ENCODE assay signal across 8 mouse cellular contexts in genomic region chr8:61487597-61488156, GRCm38 (mm10). TPM values are rescaled to one million over a fixed set of nuclear protein-coding genes. Genes with fewer than 3 reads are reported as not detected.
DNase-seq lines count a peak whose midpoint lies in the region; ATAC-seq and TF ChIP-seq lines count a peak whose summit lies in the region.

Cbr4 (plus strand) TSS chr8:61487734.

- H3K4me3 ChIP-seq in hindbrain, embryonic 10.5 days: peak within 1 kb of the TSS; percentile 76
- peak within 1 kb of the TSS; percentile 70 for H3K4me3 ChIP-seq in lung, postnatal 0 days (ENCODE audit: low read depth, low read length)

- TF ChIP-seq CTCF in lung, postnatal 0 days (IDR thresholded peaks at IDR 0.05): no peak

- 2% methylated on average over 29 of the region's 29 CpGs for WGBS in hindbrain, embryonic 10.5 days
- under 1% methylated on average over 29 of the region's 29 CpGs for WGBS in lung, postnatal 0 days

- H3K27me3 ChIP-seq in hindbrain, embryonic 10.5 days (ENCODE audit: insufficient read depth, poor library complexity, severe bottlenecking): no peaks in the 10 kb centered on the region
- H3K27me3 ChIP-seq in lung, postnatal 0 days (replicated peaks; ENCODE audit: insufficient read depth, low read length): no peaks in the 10 kb centered on the region

- H3K9ac ChIP-seq in lung, postnatal 0 days (replicated peaks; ENCODE audit: low read depth): peak within 1 kb of the TSS; percentile 87

- peak; percentile 41; the same call in 1 of the 2 replicates for TF ChIP-seq EP300 in lung, postnatal 0 days (IDR thresholded peaks at IDR 0.05)

- peak within 1 kb of the TSS; percentile 94 for H3K27ac ChIP-seq in hindbrain, embryonic 10.5 days
- H3K27ac ChIP-seq in lung, postnatal 0 days (ENCODE audit: low read length): peak within 1 kb of the TSS; percentile 99

- H3K9me3 ChIP-seq in hindbrain, embryonic 10.5 days: no peaks in the 10 kb centered on the region
- H3K9me3 ChIP-seq in lung, postnatal 0 days (ENCODE audit: low read length): no peaks in the 10 kb centered on the region

- peak; percentile 97 for DNase-seq in MN1 (ENCODE audit: low spot score)
- DNase-seq in cerebellum, adult 9-10 months: peak; percentile 93
- DNase-seq in hindbrain, embryonic 10.5 days (ENCODE audit: low spot score): peak; percentile 86
- DNase-seq in layer of hippocampus, adult 9-11 months: peak; percentile 91
- DNase-seq in lung, postnatal 0 days (ENCODE audit: low spot score): peak; percentile 98
- peak; percentile 76 for DNase-seq in ovary, postnatal 14 days (ENCODE audit: low spot score)
- DNase-seq in thymus, postnatal 14 days: peak; percentile 87

- H3K4me2 ChIP-seq in lung, postnatal 0 days (replicated peaks; ENCODE audit: low read depth, low read length): peak within 1 kb of the TSS; percentile 73

- peak; percentile 99 for ATAC-seq in frontal cortex, adult (ENCODE audit: low TSS enrichment)
- peak; percentile 98 for ATAC-seq in lung, postnatal 0 days

- peaks cover 10% of the 10 kb centered on the region for H3K36me3 ChIP-seq in hindbrain, embryonic 10.5 days
- no peaks in the 10 kb centered on the region for H3K36me3 ChIP-seq in lung, postnatal 0 days (ENCODE audit: insufficient read depth, low read length)

- peaks cover 10% of the 10 kb centered on the region for H3K4me1 ChIP-seq in hindbrain, embryonic 10.5 days (replicated peaks)
- no peaks in the 10 kb centered on the region for H3K4me1 ChIP-seq in lung, postnatal 0 days (ENCODE audit: insufficient read depth, low read depth, low read length)

RNA-seq across cellular contexts. Expression of gene Cbr4, which starts in this region (rescaled TPM):
- 23.8 and 27.1 TPM in 2 replicates for polyA plus RNA-seq in hindbrain, embryonic 10.5 days (2016; fragmentation: Nextera tagmentation; extraction: Ambion mirVana)
- polyA plus RNA-seq in lung, postnatal 0 days (2015; fragmentation: Nextera tagmentation; extraction: Ambion mirVana): 33.2 and 37.7 TPM in 2 replicates

Comparison
In these comparisons a context has a peak if more than half of its experiments do, and no peak if none do; other contexts are left out.
1. Peak in every context shown above with its lines: DNase-seq, ATAC-seq, H3K4me3 ChIP-seq and H3K27ac ChIP-seq.